Mouse (Mus musculus): ENCODE measurements at regions not wholly inside any gene's neighbourhood (a gene's known extent, or its start where the extent isn't known, plus 50 kb on each side); places are given as distances from the start of the nearest gene placed in this dataset.
A peak's percentile ranks its signal among the peaks of the same experiment; 100 is the strongest.

- no peaks in the 10 kb centered on the region for H3K4me1 ChIP-seq (ENCODE audit: insufficient read depth)
- WGBS, result 91% methylated on average over 6 of the region's 6 CpGs
Measured at GRCm38 (mm10) chr8:107658386-107658785, 70.1 kb upstream of the Psmd7 start.

GRCm38 (mm10) chr8:107660624-107661023, 72.4 kb upstream of the Psmd7 start:
- H3K36me3 ChIP-seq (ENCODE audit: insufficient read depth), result no peaks in the 10 kb centered on the region
- H3K4me2 ChIP-seq (ENCODE audit: low read depth), result no peak overlapping the region
- ATAC-seq, result no peak
- 82% methylated on average over 6 of the region's 6 CpGs for WGBS
- H3K9ac ChIP-seq, result no peak overlapping the region
- no peaks in the 10 kb centered on the region for H3K9me3 ChIP-seq (ENCODE audit: low read length)
- H3K4me3 ChIP-seq (ENCODE audit: low read depth, low read length), result no peak overlapping the region
- DNase-seq, result no peak
- no peak overlapping the region for H3K27ac ChIP-seq (ENCODE audit: low read depth, low read length)
- H3K27me3 ChIP-seq (ENCODE audit: insufficient read depth, low read length), result no peaks in the 10 kb centered on the region
- H3K4me1 ChIP-seq (ENCODE audit: insufficient read depth), result no peaks in the 10 kb centered on the region
- no peak for TF ChIP-seq CTCF (IDR thresholded peaks at IDR 0.05; ENCODE audit: low read depth)

More at GRCm38 (mm10) chr8:107658386-107658785, 70.1 kb upstream of the Psmd7 start:
- Histone ChIP-seq H3K27me3 (ENCODE audit: insufficient read depth, low read length) (no peaks in the 10 kb centered on the region), H3K9ac (no peak overlapping the region), H3K9me3 (ENCODE audit: low read length) (no peaks in the 10 kb centered on the region), H3K4me2 (ENCODE audit: low read depth) (no peak overlapping the region), H3K4me3 (ENCODE audit: low read depth, low read length) (no peak overlapping the region), H3K36me3 (ENCODE audit: insufficient read depth) (no peaks in the 10 kb centered on the region), H3K27ac (ENCODE audit: low read depth, low read length) (no peak overlapping the region)
- DNase-seq (no peak), ATAC-seq (no peak)
- no peak for TF ChIP-seq CTCF (IDR thresholded peaks at IDR 0.05; ENCODE audit: low read depth)

GRCm38 (mm10) chr8:107669608-107670007, 81.3 kb upstream of the Psmd7 start:
- Histone ChIP-seq H3K4me2 (ENCODE audit: low read depth) (no peak overlapping the region), H3K4me3 (ENCODE audit: low read depth, low read length) (no peak overlapping the region), H3K27me3 (ENCODE audit: insufficient read depth, low read length) (no peaks in the 10 kb centered on the region), H3K36me3 (ENCODE audit: insufficient read depth) (no peaks in the 10 kb centered on the region), H3K27ac (ENCODE audit: low read depth, low read length) (no peak overlapping the region), H3K9me3 (ENCODE audit: low read length) (no peaks in the 10 kb centered on the region), H3K9ac (no peak overlapping the region), H3K4me1 (ENCODE audit: insufficient read depth) (no peaks in the 10 kb centered on the region)
- 78% methylated on average over 5 of the region's 5 CpGs for WGBS
- TF ChIP-seq CTCF (IDR thresholded peaks at IDR 0.05; ENCODE audit: low read depth), result no peak
- DNase-seq (no peak), ATAC-seq (no peak)

GRCm38 (mm10) chr8:107671471-107671870, 83.2 kb upstream of the Psmd7 start:
- H3K4me2 ChIP-seq (ENCODE audit: low read depth), result no peak overlapping the region
- DNase-seq (peak; percentile 51), ATAC-seq (peak; percentile 38)
- no peak overlapping the region for H3K9ac ChIP-seq
- no peaks in the 10 kb centered on the region for H3K4me1 ChIP-seq (ENCODE audit: insufficient read depth)
- H3K27ac ChIP-seq (ENCODE audit: low read depth, low read length), result no peak overlapping the region
- WGBS, result 17% methylated on average over 8 of the region's 8 CpGs
- H3K27me3 ChIP-seq (ENCODE audit: insufficient read depth, low read length), result no peaks in the 10 kb centered on the region
- no peaks in the 10 kb centered on the region for H3K9me3 ChIP-seq (ENCODE audit: low read length)
- no peak for TF ChIP-seq CTCF (IDR thresholded peaks at IDR 0.05; ENCODE audit: low read depth)
- H3K4me3 ChIP-seq (ENCODE audit: low read depth, low read length), result no peak overlapping the region
- H3K36me3 ChIP-seq (ENCODE audit: insufficient read depth), result no peaks in the 10 kb centered on the region

GRCm38 (mm10) chr8:107672691-107673090, 84.4 kb upstream of the Psmd7 start:
- TF ChIP-seq CTCF (IDR thresholded peaks at IDR 0.05; ENCODE audit: low read depth), result no peak
- Histone ChIP-seq H3K9ac (no peak overlapping the region), H3K4me3 (ENCODE audit: low read depth, low read length) (no peak overlapping the region), H3K27ac (ENCODE audit: low read depth, low read length) (no peak overlapping the region), H3K4me2 (ENCODE audit: low read depth) (no peak overlapping the region), H3K36me3 (ENCODE audit: insufficient read depth) (no peaks in the 10 kb centered on the region), H3K9me3 (ENCODE audit: low read length) (no peaks in the 10 kb centered on the region), H3K4me1 (ENCODE audit: insufficient read depth) (no peaks in the 10 kb centered on the region), H3K27me3 (ENCODE audit: insufficient read depth, low read length) (no peaks in the 10 kb centered on the region)
- ATAC-seq, result no peak
- 94% methylated on average over 6 of the region's 6 CpGs for WGBS
- no peak for DNase-seq

- no peak for ATAC-seq
- DNase-seq, result no peak
- Histone ChIP-seq H3K27me3 (ENCODE audit: insufficient read depth, low read length) (no peaks in the 10 kb centered on the region), H3K27ac (ENCODE audit: low read depth, low read length) (no peak overlapping the region), H3K4me3 (ENCODE audit: low read depth, low read length) (no peak overlapping the region), H3K9ac (no peak overlapping the region), H3K4me2 (ENCODE audit: low read depth) (no peak overlapping the region), H3K9me3 (ENCODE audit: low read length) (no peaks in the 10 kb centered on the region), H3K4me1 (ENCODE audit: insufficient read depth) (no peaks in the 10 kb centered on the region), H3K36me3 (ENCODE audit: insufficient read depth) (no peaks in the 10 kb centered on the region)
- TF ChIP-seq CTCF (IDR thresholded peaks at IDR 0.05; ENCODE audit: low read depth), result no peak
- WGBS, result 90% methylated on average over 11 of the region's 11 CpGs
Measured at GRCm38 (mm10) chr8:107682066-107682465, 93.8 kb upstream of the Psmd7 start.

- Histone ChIP-seq H3K27ac (ENCODE audit: low read depth, low read length) (no peak overlapping the region), H3K27me3 (ENCODE audit: insufficient read depth, low read length) (no peaks in the 10 kb centered on the region), H3K9me3 (ENCODE audit: low read length) (no peaks in the 10 kb centered on the region), H3K9ac (no peak overlapping the region), H3K4me2 (ENCODE audit: low read depth) (peak overlapping the region; percentile 6; the same call in 1 of the 2 replicates), H3K4me3 (ENCODE audit: low read depth, low read length) (no peak overlapping the region), H3K4me1 (ENCODE audit: insufficient read depth) (no peaks in the 10 kb centered on the region), H3K36me3 (ENCODE audit: insufficient read depth) (no peaks in the 10 kb centered on the region)
- 56% methylated on average over 29 of the region's 29 CpGs for WGBS
- DNase-seq (peak; percentile 62), ATAC-seq (no peak)
- peak; percentile 57 for TF ChIP-seq CTCF (IDR thresholded peaks at IDR 0.05; ENCODE audit: low read depth)
Measured at GRCm38 (mm10) chr8:107684721-107685691, 96.7 kb upstream of the Psmd7 start.
